In genomic region chr9:89674014-89674618, GRCm38 (mm10) we compare ENCODE assay signal across 9 mouse cellular contexts. TPM values are rescaled to one million over a fixed set of nuclear protein-coding genes. Genes with fewer than 3 reads are reported as not detected.
A peak's percentile ranks its signal among the peaks of the same experiment; 100 is the strongest.
DNase-seq lines count a peak whose midpoint lies in the region; ATAC-seq and TF ChIP-seq lines count a peak whose summit lies in the region.
"Had no signal": no experiment of that assay in that cellular context is flagged by ENCODE, and none has a peak within 500 bp of the region (broad histone marks: within the 10 kb centered on the region; RNA-seq: fewer than 3 reads in every experiment).

No protein-coding gene starts in this region.

- H3K36me3 ChIP-seq in hindbrain, embryonic 10.5 days: no peaks in the 10 kb centered on the region
- no peaks in the 10 kb centered on the region for H3K36me3 ChIP-seq in lung, postnatal 0 days (ENCODE audit: insufficient read depth, low read length)
- H3K36me3 ChIP-seq: liver, embryonic 15.5 days had no signal

- peak; percentile 65 for DNase-seq in ES-CJ7 (ENCODE audit: low read depth, low spot score)
- DNase-seq in hindbrain, embryonic 10.5 days (ENCODE audit: low spot score): peak; percentile 81
- DNase-seq in layer of hippocampus, adult 2 months (ENCODE audit: low spot score in 2 of 2): peak; percentile 47 to 81
- peak; percentile 66 for DNase-seq in lung, postnatal 0 days (ENCODE audit: low spot score)
- DNase-seq in retina, postnatal 1 day: peak; percentile 88
- peak; percentile 15 to 53 for DNase-seq in urinary bladder, adult 18-20 months (ENCODE audit: low spot score in 2 of 2)

- peak; percentile 41; the same call in 1 of the 2 replicates for TF ChIP-seq CTCF in bone marrow macrophage, adult 2 months (IDR thresholded peaks at IDR 0.05; ENCODE audit: low read depth, low read length)
- peak; percentile 45; the same call in 1 of the 2 replicates for TF ChIP-seq CTCF in embryonic fibroblast, embryonic 13.5 days (IDR thresholded peaks at IDR 0.05; ENCODE audit: borderline replicate concordance, insufficient read depth, low read length)
- TF ChIP-seq CTCF in layer of hippocampus, adult 2 months (conservative IDR thresholded peaks at IDR 0.05): peak; percentile 94
- peak; percentile 89 for TF ChIP-seq CTCF in lung, postnatal 0 days (IDR thresholded peaks at IDR 0.05)

- TF ChIP-seq EP300 in lung, postnatal 0 days (IDR thresholded peaks at IDR 0.05): no peak

- ATAC-seq in lung, postnatal 0 days: peak; percentile 30; the same call in 1 of the 2 replicates

- no peaks in the 10 kb centered on the region for H3K4me1 ChIP-seq in bone marrow macrophage, adult 2 months (ENCODE audit: control insufficient read depth, insufficient read depth, low read length)
- no peaks in the 10 kb centered on the region for H3K4me1 ChIP-seq in embryonic fibroblast, embryonic 13.5 days (ENCODE audit: control insufficient read depth, insufficient read depth, low read length)
- no peaks in the 10 kb centered on the region for H3K4me1 ChIP-seq in hindbrain, embryonic 10.5 days (replicated peaks)
- no peaks in the 10 kb centered on the region for H3K4me1 ChIP-seq in lung, postnatal 0 days (ENCODE audit: insufficient read depth, low read depth, low read length)
- H3K4me1 ChIP-seq: liver, embryonic 15.5 days had no signal

- H3K9me3 ChIP-seq in hindbrain, embryonic 10.5 days: no peaks in the 10 kb centered on the region
- H3K9me3 ChIP-seq in lung, postnatal 0 days (ENCODE audit: low read length): no peaks in the 10 kb centered on the region
- H3K9me3 ChIP-seq: liver, embryonic 15.5 days had no signal

- H3K9ac ChIP-seq in lung, postnatal 0 days (replicated peaks; ENCODE audit: low read depth): no peak overlapping the region
- H3K9ac ChIP-seq: liver, embryonic 15.5 days had no signal

- H3K4me3 ChIP-seq in bone marrow macrophage, adult 2 months (ENCODE audit: insufficient read depth, low read length): no peak overlapping the region
- no peak overlapping the region for H3K4me3 ChIP-seq in embryonic fibroblast, embryonic 13.5 days (ENCODE audit: insufficient read depth, low read length)
- H3K4me3 ChIP-seq in hindbrain, embryonic 10.5 days: no peak overlapping the region
- no peak overlapping the region for H3K4me3 ChIP-seq in layer of hippocampus, adult 2 months
- no peak overlapping the region for H3K4me3 ChIP-seq in lung, postnatal 0 days (ENCODE audit: low read depth, low read length)
- H3K4me3 ChIP-seq: liver, embryonic 15.5 days had no signal

- TF ChIP-seq POLR2A in bone marrow macrophage, adult 2 months (IDR thresholded peaks at IDR 0.05; ENCODE audit: borderline replicate concordance, low read depth, low read length): no peak
- TF ChIP-seq POLR2A in embryonic fibroblast, embryonic 13.5 days (IDR thresholded peaks at IDR 0.05; ENCODE audit: low read depth, low read length): no peak

- no peaks in the 10 kb centered on the region for H3K27me3 ChIP-seq in hindbrain, embryonic 10.5 days (ENCODE audit: insufficient read depth, poor library complexity, severe bottlenecking)
- H3K27me3 ChIP-seq in lung, postnatal 0 days (replicated peaks; ENCODE audit: insufficient read depth, low read length): no peaks in the 10 kb centered on the region
- H3K27me3 ChIP-seq: liver, embryonic 15.5 days had no signal

- no peak overlapping the region for H3K4me2 ChIP-seq in lung, postnatal 0 days (replicated peaks; ENCODE audit: low read depth, low read length)
- H3K4me2 ChIP-seq: liver, embryonic 15.5 days had no signal

- no peak overlapping the region for H3K27ac ChIP-seq in bone marrow macrophage, adult 2 months (ENCODE audit: insufficient read depth, low read depth, low read length)
- no peak overlapping the region for H3K27ac ChIP-seq in embryonic fibroblast, embryonic 13.5 days (ENCODE audit: insufficient read depth, low read length)
- H3K27ac ChIP-seq in hindbrain, embryonic 10.5 days: peak overlapping the region; percentile 25; the same call in 1 of the 2 replicates
- no peak overlapping the region for H3K27ac ChIP-seq in layer of hippocampus, adult 2 months
- H3K27ac ChIP-seq in lung, postnatal 0 days (ENCODE audit: low read length): no peak overlapping the region
- H3K27ac ChIP-seq: liver, embryonic 15.5 days had no signal

- WGBS in hindbrain, embryonic 10.5 days: 51% methylated on average over 3 of the region's 3 CpGs
- WGBS in lung, postnatal 0 days: 34% methylated on average over 3 of the region's 3 CpGs

RNA-seq across cellular contexts. Expression of gene Tmed3, which starts 30.8 kb away (rescaled TPM):
- polyA plus RNA-seq in bone marrow macrophage, adult 2 months (2012; ENCODE audit: insufficient read depth, insufficient read length, missing spikeins): 75.2 and 81.0 TPM in 2 replicates
- polyA plus RNA-seq in embryonic fibroblast, embryonic 13.5 days (2011; ENCODE audit: insufficient read length, low read depth, missing spikeins): 119 and 129 TPM in 2 replicates
- polyA plus RNA-seq in hindbrain, embryonic 10.5 days (2016; fragmentation: Nextera tagmentation; extraction: Ambion mirVana): 47.6 and 51.9 TPM in 2 replicates
- total RNA-seq in layer of hippocampus, adult 2 months (2021): 10 to 100 TPM; 24.8 to 26.4 TPM
- 105 and 107 TPM in 2 replicates for polyA plus RNA-seq in lung, postnatal 0 days (2015; fragmentation: Nextera tagmentation; extraction: Ambion mirVana)

RNA-seq across cellular contexts. Expression of gene Minar1, which starts 51.2 kb away (rescaled TPM):
- polyA plus RNA-seq in bone marrow macrophage, adult 2 months (2012; ENCODE audit: insufficient read depth, insufficient read length, missing spikeins): not detected in 2 replicates
- not detected in 2 replicates for polyA plus RNA-seq in embryonic fibroblast, embryonic 13.5 days (2011; ENCODE audit: insufficient read length, low read depth, missing spikeins)
- 0.15 and 0.24 TPM in 2 replicates for polyA plus RNA-seq in hindbrain, embryonic 10.5 days (2016; fragmentation: Nextera tagmentation; extraction: Ambion mirVana)
- total RNA-seq in layer of hippocampus, adult 2 months (2021): 1 to 10 TPM; 2.9 to 3.2 TPM
- not detected in 2 replicates for polyA plus RNA-seq in lung, postnatal 0 days (2015; fragmentation: Nextera tagmentation; extraction: Ambion mirVana)

Comparison
In these comparisons a context has a peak if more than half of its experiments do, and no peak if none do; other contexts are left out.
1. DNase-seq: peak in every context shown above with its lines; median percentile 88 in retina, postnatal 1 day; 81 in hindbrain, embryonic 10.5 days; 66 in lung, postnatal 0 days; 65 in ES-CJ7; 64 in layer of hippocampus, adult 2 months; 34 in urinary bladder, adult 18-20 months.
2. CTCF ChIP-seq: peak in every context shown above with its lines; median percentile 94 in layer of hippocampus, adult 2 months; 89 in lung, postnatal 0 days; 45 in embryonic fibroblast, embryonic 13.5 days; 41 in bone marrow macrophage, adult 2 months.